Mouse (Mus musculus) brain, adult 10 weeks (tissue): ENCODE measurements around the gene Gm20812. TPM values are rescaled to one million over a fixed set of nuclear protein-coding genes. Genes with fewer than 3 reads are reported as not detected.

Source experiments
- polyA plus RNA-seq: library from polyadenylated mRNA; stranded (reverse); fragments of 350-450 nt; fragmentation: Illumina TruSeq; extraction: RNeasy Lipid Tissue Mini Kit (QIAGEN cat#74804); gene quantifications from one replicate; pipeline ENCODE4 v1.2.3, GENCODE M21; 2015; ENCODE audit warnings: low read depth, low replicate concordance

Gene Gm20812
- polyA plus RNA-seq = not detected

GRCm38 (mm10) chrY:12381681-12382080 lies at the start of gene Gm20812:
Gene Gm20812, plus strand, starts transcription at chrY:12381981.

Other genes starting within 250 kb of the Gm20812 start
- not detected for gene Gm29554, start 108.0 kb upstream of the Gm20812 start, polyA plus RNA-seq